Mouse (Mus musculus) bone marrow, adult 2 months (tissue): ENCODE data around the gene Gm17349.

ENCODE experiments used
- CTCF ChIP-seq: fragments of 200-500 bp; IDR thresholded peaks from 2 replicates; pipeline ENCODE4 v1.5.1; 2011; ENCODE audit warnings: low read length, control low read depth; ENCODE audit not compliant: control insufficient read depth, insufficient read depth
- POLR2A ChIP-seq: fragments of 200-500 bp; IDR thresholded peaks from 2 replicates; pipeline ENCODE4 v1.6.1; 2011; ENCODE audit warnings: low read depth, mild to moderate bottlenecking, control low read depth, low read length, borderline replicate concordance; ENCODE audit not compliant: control insufficient read depth

GRCm38 (mm10) chr15:99719865-99720264, 14.6 kb upstream of the Gm17349 start:
- TF ChIP-seq CTCF: no peak
- TF ChIP-seq POLR2A: no peak
